In the genomic region with DNA sequence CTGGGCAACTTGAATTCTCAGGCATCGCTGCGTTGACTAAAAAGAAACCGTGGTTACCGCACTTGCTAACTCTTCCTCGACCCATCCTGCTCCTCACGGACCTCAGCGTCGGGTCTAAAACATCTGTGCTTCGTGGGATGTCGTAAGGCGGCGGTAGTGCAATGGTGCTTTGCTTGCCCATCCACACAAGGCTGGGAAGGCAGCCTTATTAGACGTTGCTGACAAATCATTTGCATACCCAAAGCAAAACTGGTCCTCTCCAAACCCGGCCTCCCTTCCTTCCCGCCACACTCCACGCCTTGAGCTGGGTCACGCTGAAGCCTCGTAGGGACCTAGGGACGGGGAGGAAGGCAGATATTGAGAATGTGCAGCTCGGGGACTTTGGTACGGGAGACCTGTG, we compare ENCODE assay signal across 8 mouse cellular contexts. TPM values are rescaled to one million over a fixed set of nuclear protein-coding genes. Genes with fewer than 3 reads are reported as not detected.
DNase-seq lines count a peak whose midpoint lies in the region; ATAC-seq and TF ChIP-seq lines count a peak whose summit lies in the region.

No protein-coding gene starts in this region.

- peak; percentile 40 for ATAC-seq in cerebellum, adult (ENCODE audit: insufficient number of reproducible peaks, low FRiP score, low TSS enrichment)
- peak; percentile 53 to 61 for ATAC-seq in hematopoietic stem cell, adult 5-6 weeks (replicated peaks in 1 of 2; ENCODE audit: insufficient read depth in 1 of 2, low FRiP score in 2 of 2, low TSS enrichment in 1 of 2, low read depth in 1 of 2, poor library complexity in 2 of 2, severe bottlenecking in 2 of 2)
- ATAC-seq in liver, embryonic 15.5 days (ENCODE audit: insufficient read depth), result peak; percentile 56

- no peaks in the 10 kb centered on the region for H3K27me3 ChIP-seq in spleen, adult 2 months (ENCODE audit: control insufficient read depth, insufficient read depth, low read length)
- no peaks in the 10 kb centered on the region for H3K27me3 ChIP-seq in liver, embryonic 15.5 days

- H3K9me3 ChIP-seq in liver, embryonic 15.5 days (replicated peaks), result no peaks in the 10 kb centered on the region

- H3K4me2 ChIP-seq in liver, embryonic 15.5 days, result peak overlapping the region; percentile 89

- no peaks in the 10 kb centered on the region for H3K36me3 ChIP-seq in spleen, adult 2 months (ENCODE audit: control insufficient read depth, insufficient read depth, low read length)
- H3K36me3 ChIP-seq in liver, embryonic 15.5 days (replicated peaks), result 0 out of 2 replicates have a peak, but pooled peaks cover 7% of the 10 kb centered on the region

- under 1% methylated on average over 21 of the region's 21 CpGs for WGBS in spleen, adult 2 months
- WGBS in liver, embryonic 15.5 days (ENCODE audit: insufficient replicate concordance), result under 1% methylated on average over 21 of the region's 21 CpGs

- H3K4me1 ChIP-seq in spleen, adult 2 months (ENCODE audit: control insufficient read depth, insufficient read depth, insufficient read length), result peaks cover 10% of the 10 kb centered on the region; the same call in 1 of the 2 replicates
- H3K4me1 ChIP-seq in liver, embryonic 15.5 days (replicated peaks), result peaks cover 40% of the 10 kb centered on the region

- peak overlapping the region; percentile 60 for H3K9ac ChIP-seq in liver, embryonic 15.5 days

- peak overlapping the region; percentile 88 for H3K27ac ChIP-seq in spleen, adult 2 months (ENCODE audit: insufficient read depth, low read length)
- peak overlapping the region; percentile 81 for H3K27ac ChIP-seq in liver, embryonic 15.5 days (replicated peaks)

- no peak for TF ChIP-seq CTCF in spleen, adult 2 months (IDR thresholded peaks at IDR 0.05; ENCODE audit: extremely low read depth, insufficient read depth, insufficient read length, insufficient replicate concordance)

- DNase-seq in cerebellum, adult 11 months, result no peak
- no peak for DNase-seq in spleen, adult 2 months (ENCODE audit: low read depth in 1 of 2, low spot score in 2 of 2)
- DNase-seq in spleen, adult 12 weeks (ENCODE audit: low spot score), result no peak
- DNase-seq in skeletal muscle tissue, adult 2 months (ENCODE audit: low read depth, low spot score), result peak; percentile 42
- DNase-seq in cerebellum, adult 11-12 months, result no peak

- no peak for TF ChIP-seq POLR2A in spleen, adult 2 months (IDR thresholded peaks at IDR 0.05; ENCODE audit: low read depth, low read length)

- H3K4me3 ChIP-seq in spleen, adult 2 months (ENCODE audit: extremely low read depth, insufficient read depth, insufficient read length), result peak overlapping the region; percentile 81
- peak overlapping the region; percentile 79 for H3K4me3 ChIP-seq in liver, embryonic 15.5 days (replicated peaks)

RNA-seq across cellular contexts. Expression of gene Gxylt1, which starts 0.6 kb away (rescaled TPM):
- polyA plus RNA-seq in spleen, adult 2 months (2012; rRNA removed), result 2.7 TPM in 2 replicates
- 21.4 and 24.7 TPM in 2 replicates for total RNA-seq in hematopoietic stem cell, adult 5-6 weeks (2017)
- polyA plus RNA-seq in liver, embryonic 15.5 days (2015; fragmentation: Nextera tagmentation; extraction: Ambion mirVana), result 2.8 and 3.1 TPM in 2 replicates
